Comparison of ENCODE assay signal across 12 mouse cellular contexts in genomic region chr4:131924096-131924810, GRCm38 (mm10). TPM values are rescaled to one million over a fixed set of nuclear protein-coding genes. Genes with fewer than 3 reads are reported as not detected.
DNase-seq lines count a peak whose midpoint lies in the region; ATAC-seq lines count a peak whose summit lies in the region.
"Had no signal": no experiment of that assay in that cellular context is flagged by ENCODE, and none has a peak within 500 bp of the region (broad histone marks: within the 10 kb centered on the region; RNA-seq: fewer than 3 reads in every experiment).

No protein-coding gene starts in this region.

- 44% methylated on average over 6 of the region's 6 CpGs for WGBS in heart, embryonic 14.5 days
- WGBS in embryonic facial prominence, embryonic 15.5 days, result 47% methylated on average over 6 of the region's 6 CpGs

- peak overlapping the region; percentile 13; the same call in 1 of the 2 replicates for H3K4me2 ChIP-seq in heart, embryonic 14.5 days (ENCODE audit: low read length)
- H3K4me2 ChIP-seq in embryonic facial prominence, embryonic 15.5 days (replicated peaks), result 0 out of 2 replicates have a peak overlapping the region, but pooled peaks have one; percentile 5
- H3K4me2 ChIP-seq: stomach, embryonic 15.5 days had no signal

- peaks cover 59 to 72% of the 10 kb centered on the region in 2 experiments for H3K4me1 ChIP-seq in heart, embryonic 14.5 days (ENCODE audit: control insufficient read depth in 2 of 2, insufficient read depth in 2 of 2, low read length in 2 of 2)
- peaks cover 62% of the 10 kb centered on the region for H3K4me1 ChIP-seq in embryonic facial prominence, embryonic 15.5 days

- H3K27me3 ChIP-seq in heart, embryonic 14.5 days (ENCODE audit: control insufficient read depth, insufficient read depth, low read length), result no peaks in the 10 kb centered on the region
- H3K27me3 ChIP-seq in embryonic facial prominence, embryonic 15.5 days, result peaks cover 20% of the 10 kb centered on the region
- H3K27me3 ChIP-seq: CH12.LX had no signal

- intact Hi-C loops in heart, postnatal 14 days (cut with DNase I), result no loop called here

- H3K27ac ChIP-seq in heart, embryonic 14.5 days (replicated peaks in 1 of 2; ENCODE audit: control insufficient read depth in 1 of 2, insufficient read depth in 1 of 2, low read depth in 2 of 2, low read length in 2 of 2), result peak overlapping the region; percentile 3 to 50; a peak in 2 of 4 replicates
- peak overlapping the region; percentile 31 for H3K27ac ChIP-seq in embryonic facial prominence, embryonic 15.5 days (replicated peaks)
- H3K27ac ChIP-seq: stomach, embryonic 15.5 days had no signal

- H3K36me3 ChIP-seq in heart, embryonic 14.5 days (ENCODE audit: control insufficient read depth, insufficient read depth, low read length), result peaks cover 43% of the 10 kb centered on the region
- H3K36me3 ChIP-seq in embryonic facial prominence, embryonic 15.5 days, result peaks cover 18% of the 10 kb centered on the region

- ATAC-seq in heart, embryonic 14.5 days (ENCODE audit: insufficient number of reproducible peaks, insufficient read depth, low FRiP score, low read depth), result 0 out of 2 replicates have a peak, but pooled peaks have one; percentile 20
- ATAC-seq in embryonic facial prominence, embryonic 15.5 days (ENCODE audit: insufficient number of reproducible peaks, low FRiP score, low TSS enrichment, low read depth), result no peak

- DNase-seq in heart, postnatal 14 days, result no peak
- DNase-seq in lung, postnatal 14 days, result peak; percentile 34
- no peak for DNase-seq in lung, postnatal 25 days (ENCODE audit: low spot score)
- peak; percentile 93 for DNase-seq in kidney, postnatal 36 days
- no peak for DNase-seq in neural tube, embryonic 10.5 days (ENCODE audit: extremely low spot score, low spot score)
- DNase-seq: gastrocnemius, postnatal 36 days; right cerebral cortex, adult 18-20 months had no signal

- H3K9me3 ChIP-seq in heart, embryonic 14.5 days (ENCODE audit: control insufficient read depth, low read length), result no peaks in the 10 kb centered on the region
- H3K9me3 ChIP-seq in embryonic facial prominence, embryonic 15.5 days (replicated peaks), result no peaks in the 10 kb centered on the region
- H3K9me3 ChIP-seq: stomach, embryonic 15.5 days had no signal

- H3K4me3 ChIP-seq in heart, embryonic 14.5 days (ENCODE audit: control insufficient read depth in 1 of 2, insufficient read depth in 1 of 2, low read depth in 1 of 2, low read length in 2 of 2), result no peak overlapping the region
- H3K4me3 ChIP-seq in embryonic facial prominence, embryonic 15.5 days (replicated peaks), result no peak overlapping the region
- H3K4me3 ChIP-seq: myocyte; stomach, embryonic 15.5 days had no signal

- peak overlapping the region; percentile 11; the same call in 1 of the 2 replicates for H3K9ac ChIP-seq in heart, embryonic 14.5 days (ENCODE audit: low read length)
- no peak overlapping the region for H3K9ac ChIP-seq in embryonic facial prominence, embryonic 15.5 days
- H3K9ac ChIP-seq: stomach, embryonic 15.5 days had no signal

RNA-seq across cellular contexts. Expression of gene Tmem200b, which starts 2.7 kb away (rescaled TPM):
- polyA plus RNA-seq in heart, embryonic 14.5 days (2014; fragmentation: Nextera tagmentation; extraction: Ambion mirVana), result 3.6 and 4.3 TPM in 2 replicates
- total RNA-seq in heart, postnatal 14 days (2021), result 10 to 100 TPM in 1 of 2 experiments, 1 to 10 TPM in 1; 9.5 to 12.8 TPM
- 6.0 and 6.7 TPM in 2 replicates for polyA plus RNA-seq in embryonic facial prominence, embryonic 15.5 days (2015; fragmentation: Nextera tagmentation; extraction: Ambion mirVana)
- total RNA-seq: CH12.LX had no signal

RNA-seq across cellular contexts. Expression of gene Srsf4, which starts 50.8 kb away (rescaled TPM):
- 63.6 and 69.1 TPM in 2 replicates for polyA plus RNA-seq in heart, embryonic 14.5 days (2014; fragmentation: Nextera tagmentation; extraction: Ambion mirVana)
- total RNA-seq in heart, postnatal 14 days (2021), result 10 to 100 TPM; 39.4 to 42.4 TPM
- polyA plus RNA-seq in embryonic facial prominence, embryonic 15.5 days (2015; fragmentation: Nextera tagmentation; extraction: Ambion mirVana), result 101 and 103 TPM in 2 replicates

Comparison
In these comparisons a context has a peak if more than half of its experiments do, and no peak if none do; other contexts are left out.
1. DNase-seq: peak in lung, postnatal 14 days (single experiment) and kidney, postnatal 36 days (2 of 2); none in heart, postnatal 14 days (0 of 2), lung, postnatal 25 days (single experiment) and neural tube, embryonic 10.5 days (single experiment).